Comparison of ENCODE assay signal across 8 mouse cellular contexts in the genomic region with DNA sequence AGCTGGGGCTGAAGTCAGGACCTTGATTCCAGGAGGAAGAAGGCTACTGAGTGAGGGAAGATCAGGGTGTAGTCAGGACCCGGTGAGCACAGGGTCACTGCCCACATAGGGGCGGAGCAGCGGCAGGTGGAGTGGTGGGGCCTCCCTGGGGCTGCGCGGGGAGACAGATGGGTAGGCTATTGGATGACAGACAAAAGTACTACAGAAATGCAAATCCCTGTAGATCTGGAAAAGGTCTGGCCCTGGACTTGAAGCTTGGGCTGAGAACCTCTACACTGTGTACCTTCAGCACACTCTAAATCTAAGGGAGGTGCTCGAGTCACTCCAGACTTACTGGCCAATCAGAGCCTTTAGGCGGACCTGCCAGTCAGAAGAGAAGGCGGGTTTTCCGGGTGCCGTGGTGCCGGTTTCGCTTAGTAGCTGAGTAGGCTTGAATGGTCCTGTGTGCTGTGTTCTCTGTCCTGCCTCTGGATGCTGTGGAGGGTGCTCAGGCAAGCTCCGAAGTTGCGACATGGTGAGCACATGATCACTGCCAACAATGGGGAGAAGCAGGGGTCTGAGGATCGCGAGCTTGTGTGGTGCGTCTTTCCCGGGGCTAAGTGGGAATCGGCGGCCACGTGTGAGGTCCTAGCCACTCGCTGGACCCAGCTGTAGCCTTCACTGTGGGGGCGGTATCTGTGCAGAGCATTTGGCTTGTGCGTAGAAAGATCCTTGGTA. TPM values are rescaled to one million over a fixed set of nuclear protein-coding genes. Genes with fewer than 3 reads are reported as not detected.
DNase-seq lines count a peak whose midpoint lies in the region; ATAC-seq lines count a peak whose summit lies in the region.
"Not testable (repeated sequence)": the region's sequence is repeated elsewhere in the genome, so short reads cannot be mapped to it uniquely, and the experiment has no call there.

No protein-coding gene starts in this region.

- ATAC-seq in intestine, embryonic 14.5 days (replicated peaks; ENCODE audit: low FRiP score, low TSS enrichment, low read depth): peak; percentile 98
- ATAC-seq in megakaryocyte progenitor cell, adult 5-6 weeks (replicated peaks; ENCODE audit: poor library complexity): peak; percentile 94

- under 1% methylated on average over 22 of the region's 24 CpGs for WGBS in intestine, embryonic 14.5 days

- H3K4me2 ChIP-seq in intestine, embryonic 14.5 days (ENCODE audit: low read length): peak overlapping the region; percentile 50

- H3K27ac ChIP-seq in intestine, embryonic 14.5 days (ENCODE audit: low read depth): not testable (repeated sequence)

- H3K36me3 ChIP-seq in intestine, embryonic 14.5 days (ENCODE audit: control insufficient read depth, insufficient read depth, low read length): not testable (repeated sequence)

- intact Hi-C loops in gastrocnemius, postnatal 14 days (cut with DNase I; ENCODE audit: low total_unique reads); left cerebral cortex, postnatal 10 days (cut with DNase I): not testable (repeated sequence)

- 0 out of 2 replicates have a peak overlapping the region, but pooled peaks have one; percentile 30 for H3K9ac ChIP-seq in intestine, embryonic 14.5 days (ENCODE audit: low read length)

- H3K4me3 ChIP-seq in intestine, embryonic 14.5 days (ENCODE audit: low read depth, low read length): peak overlapping the region; percentile 48

- DNase-seq in adrenal gland, adult (ENCODE audit: inconsistent age in 2 of 2, low spot score in 1 of 2): peak; percentile 85 to 95
- peak; percentile 80 for DNase-seq in embryo, embryonic 10.5 days (ENCODE audit: low spot score)
- peak; percentile 69 for DNase-seq in gastrocnemius, postnatal 14 days
- peak; percentile 86 for DNase-seq in intestine, embryonic 14.5 days (ENCODE audit: low spot score)
- DNase-seq in left cerebral cortex, postnatal 10 days (ENCODE audit: extremely low spot score in 1 of 2, low spot score in 2 of 2): peak; percentile 81
- peak; percentile 77 for DNase-seq in right cerebral cortex, postnatal 14 days
- peak; percentile 68 to 80 for DNase-seq in urinary bladder, postnatal 36 days (ENCODE audit: low spot score in 2 of 2)

- not testable (repeated sequence) for H3K4me1 ChIP-seq in intestine, embryonic 14.5 days (replicated peaks; ENCODE audit: control insufficient read depth, insufficient read depth, low read length)

- H3K27me3 ChIP-seq in intestine, embryonic 14.5 days (replicated peaks; ENCODE audit: control insufficient read depth, insufficient read depth, low read length): not testable (repeated sequence)

- H3K9me3 ChIP-seq in intestine, embryonic 14.5 days (ENCODE audit: control insufficient read depth, low read length): not testable (repeated sequence)

RNA-seq across cellular contexts. Expression of a gene that starts 29.2 kb away (rescaled TPM):
- 10 to 100 TPM; 12.9 to 13.7 TPM for total RNA-seq in gastrocnemius, postnatal 14 days (2021)
- 19.6 and 23.6 TPM in 2 replicates for polyA plus RNA-seq in intestine, embryonic 14.5 days (2014; fragmentation: Nextera tagmentation; extraction: Ambion mirVana)
- total RNA-seq in left cerebral cortex, postnatal 10 days (2021): 10 to 100 TPM; 21.6 to 23.1 TPM
- 11.2 and 15.6 TPM in 2 replicates for total RNA-seq in megakaryocyte progenitor cell, adult 5-6 weeks (2015)
- 27.3 and 30.7 TPM in 2 replicates for total RNA-seq in megakaryocyte progenitor cell, adult 5-6 weeks (2017)
